In the genomic region with DNA sequence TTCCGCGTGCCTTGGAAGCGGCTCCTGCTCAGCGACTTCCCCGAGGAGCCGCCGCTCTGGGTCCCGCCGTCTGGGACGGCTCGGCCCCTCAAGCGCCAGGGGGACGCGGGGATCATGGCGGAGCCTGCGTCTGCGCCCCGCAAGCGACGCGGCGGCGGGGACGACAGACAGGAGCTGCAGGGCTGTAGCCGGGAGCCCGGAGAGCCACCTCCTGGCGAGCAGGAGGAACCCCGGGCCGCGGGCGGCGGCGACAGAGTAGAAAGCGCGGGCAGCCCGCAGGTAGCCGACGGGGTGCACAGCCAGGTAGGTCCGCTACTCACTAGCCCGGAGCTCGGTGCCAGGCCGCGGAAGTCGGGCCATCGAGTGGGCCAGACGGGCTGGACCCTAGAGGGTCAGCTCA, we compare ENCODE assay signal across 8 mouse cellular contexts. TPM values are rescaled to one million over a fixed set of nuclear protein-coding genes. Genes with fewer than 3 reads are reported as not detected.
DNase-seq lines count a peak whose midpoint lies in the region; ATAC-seq and TF ChIP-seq lines count a peak whose summit lies in the region.
"Not testable (repeated sequence)": the region's sequence is repeated elsewhere in the genome, so short reads cannot be mapped to it uniquely, and the experiment has no call there.

No protein-coding gene starts in this region.

- not testable (repeated sequence) for H3K27me3 ChIP-seq in E14TG2a.4 (ENCODE audit: insufficient read depth, low read length); forebrain, postnatal 0 days (ENCODE audit: insufficient read depth, low read length); hindbrain, embryonic 10.5 days (ENCODE audit: insufficient read depth, poor library complexity, severe bottlenecking); lung, postnatal 0 days (replicated peaks; ENCODE audit: insufficient read depth, low read length)

- not testable (repeated sequence) for H3K9me3 ChIP-seq in E14TG2a.4 (ENCODE audit: low read length); forebrain, postnatal 0 days (ENCODE audit: low read length); hindbrain, embryonic 10.5 days; lung, postnatal 0 days (ENCODE audit: low read length)

- peak overlapping the region; percentile 99 for H3K4me3 ChIP-seq in E14TG2a.4 (replicated peaks; ENCODE audit: low read length)
- peak overlapping the region; percentile 69 for H3K4me3 ChIP-seq in forebrain, postnatal 0 days (ENCODE audit: low read depth, low read length)
- peak overlapping the region; percentile 95 for H3K4me3 ChIP-seq in hindbrain, embryonic 10.5 days
- H3K4me3 ChIP-seq in lung, postnatal 0 days (ENCODE audit: low read depth, low read length) = peak overlapping the region; percentile 66

- H3K4me2 ChIP-seq in forebrain, postnatal 0 days (ENCODE audit: low read depth) = peak overlapping the region; percentile 93
- peak overlapping the region; percentile 94 for H3K4me2 ChIP-seq in lung, postnatal 0 days (replicated peaks; ENCODE audit: low read depth, low read length)

- TF ChIP-seq EP300 in lung, postnatal 0 days (IDR thresholded peaks at IDR 0.05) = not testable (repeated sequence)

- peaks cover 34% of the 10 kb centered on the region for H3K36me3 ChIP-seq in E14TG2a.4 (ENCODE audit: insufficient read depth, low read length)
- not testable (repeated sequence) for H3K36me3 ChIP-seq in forebrain, postnatal 0 days (ENCODE audit: insufficient read depth); lung, postnatal 0 days (ENCODE audit: insufficient read depth, low read length)
- peaks cover 21% of the 10 kb centered on the region for H3K36me3 ChIP-seq in hindbrain, embryonic 10.5 days

- H3K9ac ChIP-seq in forebrain, postnatal 0 days = peak overlapping the region; percentile 69
- peak overlapping the region; percentile 65 for H3K9ac ChIP-seq in lung, postnatal 0 days (replicated peaks; ENCODE audit: low read depth)

- peaks cover 64% of the 10 kb centered on the region for H3K4me1 ChIP-seq in E14TG2a.4 (replicated peaks; ENCODE audit: low read depth, low read length)
- not testable (repeated sequence) for H3K4me1 ChIP-seq in forebrain, postnatal 0 days (ENCODE audit: insufficient read depth)
- peaks cover 25% of the 10 kb centered on the region for H3K4me1 ChIP-seq in hindbrain, embryonic 10.5 days (replicated peaks)
- peaks cover 11% of the 10 kb centered on the region; the same call in 1 of the 2 replicates for H3K4me1 ChIP-seq in lung, postnatal 0 days (ENCODE audit: insufficient read depth, low read depth, low read length)

- H3K27ac ChIP-seq in forebrain, postnatal 0 days (ENCODE audit: low read depth, low read length) = peak overlapping the region; percentile 59; the same call in 1 of the 2 replicates
- H3K27ac ChIP-seq in hindbrain, embryonic 10.5 days = peak overlapping the region; percentile 94
- H3K27ac ChIP-seq in lung, postnatal 0 days (ENCODE audit: low read length) = peak overlapping the region; percentile 94

- DNase-seq in cerebellum, adult 18-20 months = peak; percentile 44 to 68
- DNase-seq in forebrain, postnatal 0 days = peak; percentile 57
- DNase-seq in hindbrain, embryonic 10.5 days (ENCODE audit: low spot score) = peak; percentile 51
- peak; percentile 43 for DNase-seq in layer of hippocampus, adult 9-11 months
- DNase-seq in lung, postnatal 0 days (ENCODE audit: low spot score) = peak; percentile 42
- DNase-seq in ovary, adult 18-20 months (ENCODE audit: low spot score) = peak; percentile 34
- DNase-seq in thymus, adult 18-20 months = peak; percentile 41 to 47

- ATAC-seq in forebrain, postnatal 0 days = peak; percentile 74
- peak; percentile 63 for ATAC-seq in lung, postnatal 0 days

- not testable (repeated sequence) for TF ChIP-seq CTCF in E14TG2a.4 (conservative IDR thresholded peaks at IDR 0.05; ENCODE audit: low read length); forebrain, postnatal 0 days (IDR thresholded peaks at IDR 0.05; ENCODE audit: low read depth)
- TF ChIP-seq CTCF in lung, postnatal 0 days (IDR thresholded peaks at IDR 0.05) = peak; percentile 40; the same call in 1 of the 2 replicates

- under 1% methylated on average over 32 of the region's 46 CpGs for WGBS in forebrain, postnatal 0 days
- under 1% methylated on average over 46 of the region's 46 CpGs for WGBS in hindbrain, embryonic 10.5 days
- WGBS in lung, postnatal 0 days = under 1% methylated on average over 33 of the region's 46 CpGs

RNA-seq across cellular contexts. Expression of gene D030056L22Rik, which starts 0.4 kb away (rescaled TPM):
- total RNA-seq in forebrain, postnatal 0 days (2014; rRNA removed) = 61.5 and 65.9 TPM in 2 replicates
- 40.8 and 42.4 TPM in 2 replicates for polyA plus RNA-seq in forebrain, postnatal 0 days (2015; fragmentation: Nextera tagmentation; extraction: Ambion mirVana)
- 50.8 and 56.0 TPM in 2 replicates for polyA plus RNA-seq in hindbrain, embryonic 10.5 days (2016; fragmentation: Nextera tagmentation; extraction: Ambion mirVana)
- polyA plus RNA-seq in lung, postnatal 0 days (2015; fragmentation: Nextera tagmentation; extraction: Ambion mirVana) = 18.5 and 19.8 TPM in 2 replicates

RNA-seq across cellular contexts. Expression of gene Trpm6, which starts 36.4 kb away (rescaled TPM):
- 0.29 and 0.31 TPM in 2 replicates for total RNA-seq in forebrain, postnatal 0 days (2014; rRNA removed)
- 0.26 and 0.27 TPM in 2 replicates for polyA plus RNA-seq in forebrain, postnatal 0 days (2015; fragmentation: Nextera tagmentation; extraction: Ambion mirVana)
- polyA plus RNA-seq in hindbrain, embryonic 10.5 days (2016; fragmentation: Nextera tagmentation; extraction: Ambion mirVana) = 0.25 and 0.31 TPM in 2 replicates
- polyA plus RNA-seq in lung, postnatal 0 days (2015; fragmentation: Nextera tagmentation; extraction: Ambion mirVana) = 4.5 and 5.7 TPM in 2 replicates

RNA-seq across cellular contexts. Expression of gene Carnmt1, which starts 42.8 kb away (rescaled TPM):
- total RNA-seq in forebrain, postnatal 0 days (2014; rRNA removed) = 8.6 and 94.9 TPM in 2 replicates
- 8.5 and 10.6 TPM in 2 replicates for polyA plus RNA-seq in forebrain, postnatal 0 days (2015; fragmentation: Nextera tagmentation; extraction: Ambion mirVana)
- polyA plus RNA-seq in hindbrain, embryonic 10.5 days (2016; fragmentation: Nextera tagmentation; extraction: Ambion mirVana) = 21.5 and 26.9 TPM in 2 replicates
- polyA plus RNA-seq in lung, postnatal 0 days (2015; fragmentation: Nextera tagmentation; extraction: Ambion mirVana) = 21.1 and 25.1 TPM in 2 replicates

Comparison
In these comparisons a context has a peak if more than half of its experiments do, and no peak if none do; other contexts are left out.
1. Peak in every context shown above with its lines: DNase-seq, ATAC-seq, H3K4me3 ChIP-seq and H3K27ac ChIP-seq.